Mouse (Mus musculus) gastrocnemius, postnatal 36 days (tissue): Measurements from ENCODE around the gene Rnf130. TPM values are rescaled to one million over a fixed set of nuclear protein-coding genes. Genes with fewer than 3 reads are reported as not detected.

Experiments
- DNase-seq, 2 experiments: peaks; one replicate each; pipeline ENCODE4 v3.0.0; 2022
- intact Hi-C: fragments of 180-260 bp; cut with DNase I; formaldehyde crosslinking; loops from one replicate; pipeline ENCODE4 v1.15.1; 2025
- total RNA-seq, 2 experiments: library from RNA; stranded (reverse); gene quantifications; 2 replicates each; pipeline ENCODE4 v1.2.3; 2021

The Rnf130 gene
- total RNA-seq, 2 experiments from 2014 or later: 37.5 to 44.1 TPM

GRCm38 (mm10) chr11:50018848-50019247 is 6.3 kb upstream of the Rnf130 start:
- DNase-seq: no peak
- intact Hi-C loops: no loop called here

GRCm38 (mm10) chr11:50022085-50022484 is 3.1 kb upstream of the Rnf130 start:
- intact Hi-C loops: no loop called here
- DNase-seq: no peak

- no peak for DNase-seq
- intact Hi-C loops: no loop called here
These were observed 707 bp upstream of the Rnf130 start for GRCm38 (mm10) chr11:50024445-50024832.

- intact Hi-C loops: loop anchor here (5.0 kb wide), 1 partner anchor 106 kb away; the partner anchor contains the start of gene Tbc1d9b
- DNase-seq: no peak
These were observed 775 bp downstream of the Rnf130 start for GRCm38 (mm10) chr11:50025721-50026520.

GRCm38 (mm10) chr11:50026521-50027090 is 1.5 kb downstream of the Rnf130 start:
- intact Hi-C loops: loop anchor here (5.0 kb wide), 1 partner anchor 106 kb away; the partner anchor contains the start of gene Tbc1d9b
- no peak for DNase-seq

GRCm38 (mm10) chr11:50028416-50028815 is 3.3 kb downstream of the Rnf130 start:
- DNase-seq: no peak
- intact Hi-C loops: loop anchor here (5.0 kb wide), 1 partner anchor 104 kb away; the partner anchor contains the start of gene Tbc1d9b

- intact Hi-C loops: no loop called here
- DNase-seq: no peak
These were observed 9.0 kb downstream of the Rnf130 start for GRCm38 (mm10) chr11:50034155-50034554.

GRCm38 (mm10) chr11:50035726-50036125 is 10.6 kb downstream of the Rnf130 start:
- intact Hi-C loops: no loop called here

GRCm38 (mm10) chr11:50036781-50037460 is 11.8 kb downstream of the Rnf130 start:
- no peak for DNase-seq

More at GRCm38 (mm10) chr11:50035726-50036125, 10.6 kb downstream of the Rnf130 start:
- no peak for DNase-seq

GRCm38 (mm10) chr11:50038757-50039156 is 13.6 kb downstream of the Rnf130 start:
- intact Hi-C loops: no loop called here
- no peak for DNase-seq

More at GRCm38 (mm10) chr11:50036781-50037460, 11.8 kb downstream of the Rnf130 start:
- intact Hi-C loops: no loop called here

- DNase-seq: no peak
- intact Hi-C loops: no loop called here
These were observed 16.0 kb downstream of the Rnf130 start for GRCm38 (mm10) chr11:50041148-50041547.

- no peak for DNase-seq
- intact Hi-C loops: no loop called here
These were observed 17.3 kb downstream of the Rnf130 start for GRCm38 (mm10) chr11:50042345-50042997.

- intact Hi-C loops: no loop called here
These were observed 19.3 kb downstream of the Rnf130 start for GRCm38 (mm10) chr11:50044454-50044853.

GRCm38 (mm10) chr11:50047610-50048009 is 22.5 kb downstream of the Rnf130 start:
- no peak for DNase-seq
- intact Hi-C loops: no loop called here

More at GRCm38 (mm10) chr11:50044454-50044853, 19.3 kb downstream of the Rnf130 start:
- no peak for DNase-seq

GRCm38 (mm10) chr11:50048115-50048514 is 23.0 kb downstream of the Rnf130 start:
- intact Hi-C loops: no loop called here
- DNase-seq: no peak

GRCm38 (mm10) chr11:50050392-50050791 is 25.2 kb downstream of the Rnf130 start:
- no peak for DNase-seq
- intact Hi-C loops: no loop called here

GRCm38 (mm10) chr11:50057713-50058112 is 32.6 kb downstream of the Rnf130 start:
- no peak for DNase-seq

GRCm38 (mm10) chr11:50058277-50058676 is 33.1 kb downstream of the Rnf130 start:
- intact Hi-C loops: no loop called here
- no peak for DNase-seq

More at GRCm38 (mm10) chr11:50057713-50058112, 32.6 kb downstream of the Rnf130 start:
- intact Hi-C loops: no loop called here

GRCm38 (mm10) chr11:50059045-50059444 is 33.9 kb downstream of the Rnf130 start:
- no peak for DNase-seq
- intact Hi-C loops: no loop called here

GRCm38 (mm10) chr11:50062116-50062515 is 37.0 kb downstream of the Rnf130 start:
- intact Hi-C loops: no loop called here
- DNase-seq: no peak

- no peak for DNase-seq
- intact Hi-C loops: no loop called here
These were observed 40.9 kb downstream of the Rnf130 start for GRCm38 (mm10) chr11:50066088-50066487.
